Mouse (Mus musculus): ENCODE measurements around the gene Gm21860. TPM values are rescaled to one million over a fixed set of nuclear protein-coding genes. Genes with fewer than 3 reads are reported as not detected.

Gm21860 gene
- not detected for polyA plus RNA-seq (2017; shearing (Covaris generic))

GRCm38 (mm10) chrY:90754721-90755120 is at the start of gene Gm21860:
Gm21860 (minus strand) TSS chrY:90754821.

GRCm38 (mm10) chrY:90784438-90784837 is 29.8 kb upstream of the Gm21860 start, which contains the start of gene Gm47283:
Gm47283 (plus strand) TSS chrY:90784738.

Other genes starting within 250 kb of the Gm21860 start
- not detected for gene Gm47283, start 29.9 kb upstream of the Gm21860 start, polyA plus RNA-seq (2017; shearing (Covaris generic))
- not detected for gene Gm21748, start 84.4 kb upstream of the Gm21860 start, polyA plus RNA-seq (2017; shearing (Covaris generic))

Data from effector memory CD4-positive, alpha-beta T cell, adult 5 months (primary cell).